Mouse (Mus musculus): ENCODE results near the gene Dio1.

DNA sequence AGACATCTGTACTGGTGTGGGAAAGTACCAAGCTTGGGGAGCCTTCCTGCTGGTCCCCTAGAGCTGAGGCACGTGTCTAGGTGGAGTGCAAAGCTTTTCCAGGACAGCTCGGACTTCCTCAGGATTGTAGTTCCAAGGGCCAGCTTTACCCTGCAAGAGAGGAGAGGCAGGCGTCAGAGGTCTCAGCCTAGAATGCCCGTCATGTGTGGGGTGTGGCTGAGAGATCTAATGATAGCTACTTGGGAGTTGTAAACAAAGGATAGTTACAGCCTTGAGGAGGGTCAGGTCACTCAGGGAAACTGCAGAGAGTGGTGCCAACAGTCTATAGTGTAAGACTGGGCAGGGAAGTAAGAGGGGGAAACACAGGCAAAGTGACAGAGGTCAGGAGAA, 14.7 kb downstream of the Dio1 start:
- no peak for TF ChIP-seq POLR2A (IDR thresholded peaks at IDR 0.05; ENCODE audit: low read depth, low read length)
- no peak for TF ChIP-seq CTCF (IDR thresholded peaks at IDR 0.05; ENCODE audit: extremely low read depth, insufficient read depth, insufficient read length, insufficient replicate concordance)

All from spleen, adult 2 months (tissue).